Comparison of ENCODE assay signal across 39 mouse cellular contexts in the genomic region with DNA sequence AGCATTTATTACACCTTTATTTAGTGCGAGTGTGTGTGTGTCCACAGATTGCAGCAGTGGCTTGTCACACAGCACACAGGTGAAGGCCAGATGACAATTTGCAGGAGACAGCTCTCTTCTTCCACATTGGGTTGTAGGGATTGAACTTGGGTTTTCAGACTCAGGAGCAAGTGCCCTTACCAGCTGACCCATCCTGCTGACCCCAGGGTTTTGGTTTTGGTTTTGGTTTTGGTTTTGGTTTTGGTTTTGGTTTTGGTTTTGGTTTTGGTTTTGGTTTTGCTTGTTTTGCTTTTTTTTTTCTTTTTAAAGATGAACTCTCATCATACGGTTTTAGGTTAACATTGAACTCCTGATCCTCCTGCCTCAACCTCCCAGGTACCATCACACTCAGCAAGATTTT. TPM values are rescaled to one million over a fixed set of nuclear protein-coding genes. Genes with fewer than 3 reads are reported as not detected.
"Had no signal": no experiment of that assay in that cellular context is flagged by ENCODE, and none has a peak within 500 bp of the region (broad histone marks: within the 10 kb centered on the region; RNA-seq: fewer than 3 reads in every experiment).

No protein-coding gene starts in this region.

- H3K4me2 ChIP-seq: heart, embryonic 12.5 days; heart, embryonic 13.5 days; heart, embryonic 15.5 days; hindbrain, embryonic 12.5 days; hindbrain, embryonic 13.5 days; hindbrain, embryonic 14.5 days; hindbrain, embryonic 15.5 days; intestine, embryonic 15.5 days; kidney, embryonic 15.5 days had no signal

- DNase-seq: heart, postnatal 10 days; heart, postnatal 14 days; heart, postnatal 36 days; heart, postnatal 4 days; kidney, adult 11 months; kidney, adult 18-20 months; kidney, adult 2 months; kidney, adult 8-10 months; kidney, adult 9 months; kidney, postnatal 10 days; kidney, postnatal 14 days; kidney, postnatal 25 days; kidney, postnatal 36 days; kidney, postnatal 4 days; layer of hippocampus, adult 9-11 months; layer of hippocampus, postnatal 36 days had no signal

- H3K4me3 ChIP-seq: heart, embryonic 12.5 days; heart, embryonic 13.5 days; heart, embryonic 15.5 days; hindbrain, embryonic 10.5 days; hindbrain, embryonic 12.5 days; hindbrain, embryonic 13.5 days; hindbrain, embryonic 15.5 days; intestine, embryonic 15.5 days; kidney, embryonic 15.5 days; layer of hippocampus, adult 2 months; left cerebral cortex, adult 2 months had no signal

- H3K4me1 ChIP-seq: hindbrain, embryonic 10.5 days; hindbrain, embryonic 12.5 days; hindbrain, embryonic 15.5 days had no signal

- H3K27me3 ChIP-seq: heart, embryonic 12.5 days; heart, embryonic 15.5 days; intestine, embryonic 15.5 days; kidney, embryonic 15.5 days had no signal

- H3K9ac ChIP-seq: heart, embryonic 12.5 days; heart, embryonic 13.5 days; heart, embryonic 15.5 days; hindbrain, embryonic 12.5 days; hindbrain, embryonic 13.5 days; hindbrain, embryonic 14.5 days; hindbrain, embryonic 15.5 days; intestine, embryonic 15.5 days; kidney, embryonic 15.5 days had no signal

- H3K9me3 ChIP-seq: heart, embryonic 13.5 days; heart, embryonic 15.5 days; hindbrain, embryonic 12.5 days; hindbrain, embryonic 13.5 days; hindbrain, embryonic 15.5 days; intestine, embryonic 15.5 days; kidney, embryonic 15.5 days had no signal

- H3K36me3 ChIP-seq: heart, embryonic 12.5 days; heart, embryonic 13.5 days; heart, embryonic 15.5 days; hindbrain, embryonic 10.5 days; hindbrain, embryonic 12.5 days; hindbrain, embryonic 13.5 days; hindbrain, embryonic 15.5 days; intestine, embryonic 15.5 days; kidney, embryonic 15.5 days had no signal

- H3K27ac ChIP-seq: heart, embryonic 13.5 days; heart, embryonic 15.5 days; hindbrain, embryonic 10.5 days; hindbrain, embryonic 12.5 days; hindbrain, embryonic 13.5 days; hindbrain, embryonic 14.5 days; hindbrain, embryonic 15.5 days; hindbrain, postnatal 0 days; intestine, embryonic 15.5 days; kidney, embryonic 15.5 days; kidney, postnatal 0 days; layer of hippocampus, adult 2 months; left cerebral cortex, adult 2 months had no signal

RNA-seq across cellular contexts. Expression of gene Myl2, which starts 17.5 kb away (rescaled TPM):
- total RNA-seq: hematopoietic stem cell, adult 5-6 weeks; hindbrain, postnatal 0 days; layer of hippocampus, postnatal 10 days had no signal
- polyA plus RNA-seq: intestine, embryonic 14.5 days; intestine, postnatal 0 days had no signal

RNA-seq across cellular contexts. Expression of gene Cux2, which starts 33.4 kb away (rescaled TPM):
- total RNA-seq: hematopoietic stem cell, adult 5-6 weeks had no signal

RNA-seq across cellular contexts. Expression of gene Ccdc63, which starts 57.3 kb away (rescaled TPM):
- total RNA-seq: heart, postnatal 14 days; heart, postnatal 25 days; heart, postnatal 36 days had no signal
- polyA plus RNA-seq: heart, embryonic 13.5 days; hindbrain, embryonic 10.5 days; hindbrain, embryonic 11.5 days; hindbrain, embryonic 12.5 days; hindbrain, embryonic 13.5 days; hindbrain, embryonic 15.5 days; hindbrain, postnatal 0 days; intestine, embryonic 14.5 days; intestine, embryonic 15.5 days; intestine, embryonic 16.5 days; intestine, postnatal 0 days; kidney, embryonic 15.5 days; kidney, embryonic 16.5 days; kidney, postnatal 0 days; large intestine, adult 2 months had no signal
